Comparison of ENCODE assay signal across 19 mouse cellular contexts in genomic region chr6:31886931-31887330, GRCm38 (mm10).
DNase-seq lines count a peak whose midpoint lies in the region; ATAC-seq and TF ChIP-seq lines count a peak whose summit lies in the region.
"Had no signal": no experiment of that assay in that cellular context is flagged by ENCODE, and none has a peak within 500 bp of the region (broad histone marks: within the 10 kb centered on the region; RNA-seq: fewer than 3 reads in every experiment).

No protein-coding gene starts in this region.

- no peak overlapping the region for H3K9ac ChIP-seq in kidney, embryonic 14.5 days (ENCODE audit: low read depth, low read length)
- no peak overlapping the region for H3K9ac ChIP-seq in liver, postnatal 0 days (replicated peaks)
- H3K9ac ChIP-seq: forebrain, embryonic 13.5 days; heart, embryonic 13.5 days; limb, embryonic 15.5 days; lung, embryonic 14.5 days had no signal

- no peaks in the 10 kb centered on the region for H3K27me3 ChIP-seq in kidney, embryonic 14.5 days (ENCODE audit: control insufficient read depth, insufficient read depth, low read length)
- no peaks in the 10 kb centered on the region; the same call in 1 of the 2 replicates for H3K27me3 ChIP-seq in limb, embryonic 10.5 days (ENCODE audit: low read depth, poor library complexity, severe bottlenecking)
- H3K27me3 ChIP-seq in liver, postnatal 0 days (ENCODE audit: insufficient read depth, low read length) = no peaks in the 10 kb centered on the region
- H3K27me3 ChIP-seq: heart, embryonic 13.5 days; limb, embryonic 15.5 days had no signal

- H3K27ac ChIP-seq in kidney, embryonic 14.5 days (ENCODE audit: low read depth, low read length) = no peak overlapping the region
- no peak overlapping the region for H3K27ac ChIP-seq in limb, embryonic 10.5 days
- no peak overlapping the region for H3K27ac ChIP-seq in liver, postnatal 0 days (ENCODE audit: low read depth)
- H3K27ac ChIP-seq: forebrain, embryonic 13.5 days; heart, embryonic 13.5 days; limb, embryonic 15.5 days had no signal

- intact Hi-C loops in heart, postnatal 10 days (cut with DNase I) = no loop called here

- no peaks in the 10 kb centered on the region for H3K4me1 ChIP-seq in kidney, embryonic 14.5 days (ENCODE audit: control insufficient read depth, insufficient read depth, low read length)
- peaks cover 7% of the 10 kb centered on the region for H3K4me1 ChIP-seq in limb, embryonic 10.5 days
- H3K4me1 ChIP-seq in liver, postnatal 0 days (ENCODE audit: insufficient read depth) = no peaks in the 10 kb centered on the region
- H3K4me1 ChIP-seq: heart, embryonic 13.5 days; limb, embryonic 15.5 days had no signal

- WGBS in kidney, embryonic 14.5 days = 0% methylated on average over 4 of the region's 4 CpGs
- 1% methylated on average over 4 of the region's 4 CpGs for WGBS in limb, embryonic 10.5 days
- WGBS in liver, postnatal 0 days (ENCODE audit: insufficient replicate concordance) = 17% methylated on average over 4 of the region's 4 CpGs

- H3K9me3 ChIP-seq in kidney, embryonic 14.5 days (ENCODE audit: control insufficient read depth, low read length) = no peaks in the 10 kb centered on the region
- no peaks in the 10 kb centered on the region for H3K9me3 ChIP-seq in limb, embryonic 10.5 days (replicated peaks)
- no peaks in the 10 kb centered on the region for H3K9me3 ChIP-seq in liver, postnatal 0 days (ENCODE audit: low read length)
- H3K9me3 ChIP-seq: forebrain, embryonic 13.5 days; heart, embryonic 13.5 days; limb, embryonic 15.5 days had no signal

- 0 out of 2 replicates have a peak, but pooled peaks have one; percentile 12 for ATAC-seq in kidney, embryonic 14.5 days (ENCODE audit: low FRiP score, low TSS enrichment)
- ATAC-seq in liver, postnatal 0 days = no peak
- ATAC-seq: forebrain, embryonic 13.5 days; intestine, postnatal 0 days had no signal

- H3K36me3 ChIP-seq in kidney, embryonic 14.5 days (ENCODE audit: control insufficient read depth, insufficient read depth, low read length) = no peaks in the 10 kb centered on the region
- no peaks in the 10 kb centered on the region for H3K36me3 ChIP-seq in limb, embryonic 10.5 days
- no peaks in the 10 kb centered on the region for H3K36me3 ChIP-seq in liver, postnatal 0 days (replicated peaks; ENCODE audit: insufficient read depth, low read length)
- H3K36me3 ChIP-seq: heart, embryonic 13.5 days; limb, embryonic 15.5 days had no signal

- no peak for TF ChIP-seq EP300 in liver, postnatal 0 days (IDR thresholded peaks at IDR 0.05; ENCODE audit: low read depth)

- H3K4me3 ChIP-seq in kidney, embryonic 14.5 days (ENCODE audit: low read length) = no peak overlapping the region
- H3K4me3 ChIP-seq in limb, embryonic 10.5 days = no peak overlapping the region
- no peak overlapping the region for H3K4me3 ChIP-seq in liver, postnatal 0 days (ENCODE audit: low read depth, low read length)
- H3K4me3 ChIP-seq: forebrain, embryonic 13.5 days; heart, embryonic 13.5 days; limb, embryonic 15.5 days had no signal

- DNase-seq in kidney, postnatal 25 days = no peak
- peak; percentile 77 for DNase-seq in embryo, embryonic 10.5 days (ENCODE audit: low spot score)
- DNase-seq in limb, embryonic 10.5 days (ENCODE audit: low spot score) = peak; percentile 42
- no peak for DNase-seq in lung, adult 18-20 months
- DNase-seq in liver, postnatal 0 days = no peak
- DNase-seq in heart, postnatal 10 days = no peak
- DNase-seq: adrenal gland, adult 2 months; B cell, adult 2 months; cerebellum, adult 2 months; kidney, postnatal 14 days; lung, embryonic 14.5 days; lung, postnatal 4 days; right cerebral cortex, adult 18-20 months had no signal

- TF ChIP-seq CTCF in liver, postnatal 0 days (IDR thresholded peaks at IDR 0.05; ENCODE audit: low read depth) = no peak

- H3K4me2 ChIP-seq in kidney, embryonic 14.5 days (replicated peaks; ENCODE audit: low read depth, low read length) = no peak overlapping the region
- no peak overlapping the region for H3K4me2 ChIP-seq in liver, postnatal 0 days (ENCODE audit: low read depth, low read length)
- H3K4me2 ChIP-seq: forebrain, embryonic 13.5 days; heart, embryonic 13.5 days; limb, embryonic 15.5 days; lung, embryonic 14.5 days; midbrain, embryonic 11.5 days had no signal

Comparison
In these comparisons a context has a peak if more than half of its experiments do, and no peak if none do; other contexts are left out.
1. DNase-seq: peak in embryo, embryonic 10.5 days (single experiment) and limb, embryonic 10.5 days (single experiment); none in kidney, postnatal 25 days (0 of 2), lung, adult 18-20 months (0 of 2), liver, postnatal 0 days (single experiment) and heart, postnatal 10 days (0 of 2).